ENCODE assay signal across 1 mouse cellular context in the genomic region with DNA sequence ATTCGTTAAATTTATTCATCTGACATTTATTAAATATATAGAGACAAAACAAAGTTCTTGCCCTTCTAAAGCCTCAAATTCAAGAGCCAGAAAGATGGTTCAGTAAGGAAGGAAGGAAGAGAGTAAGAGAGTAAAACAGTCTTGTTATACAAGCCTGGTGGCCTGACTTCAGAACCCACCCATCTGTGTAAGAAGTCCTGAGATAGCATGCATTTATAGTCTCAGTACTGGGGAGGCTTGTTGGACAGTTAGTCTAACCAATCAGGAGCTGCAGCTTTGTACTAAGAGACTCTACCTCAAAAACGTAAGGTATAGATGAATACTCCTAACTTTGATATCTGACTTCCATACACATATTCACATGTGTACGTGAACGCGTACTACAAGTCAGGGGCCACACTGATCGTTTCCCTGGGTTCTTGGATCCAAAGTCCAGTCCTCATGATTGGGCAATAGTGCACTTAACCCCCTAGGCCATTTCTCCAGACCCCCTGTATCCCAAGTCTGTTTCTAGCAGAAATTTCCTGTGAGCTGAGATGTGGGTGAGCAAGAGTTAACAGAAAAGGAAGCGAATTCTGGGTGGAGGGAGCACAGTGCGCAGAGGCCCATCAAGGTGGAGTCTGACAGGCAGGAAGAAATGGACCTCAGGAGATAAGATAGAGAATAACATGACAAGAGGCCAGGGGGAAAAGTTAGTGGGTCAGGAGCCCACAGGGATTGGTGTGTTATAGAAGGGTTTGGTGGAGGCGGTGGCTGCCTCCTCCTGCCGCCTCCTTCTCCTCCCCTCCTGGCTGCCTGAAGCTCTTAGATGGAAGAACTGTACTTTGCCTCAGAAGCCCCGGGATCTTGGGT.
A peak's percentile ranks its signal among the peaks of the same experiment; 100 is the strongest.
TF ChIP-seq lines count a peak whose summit lies in the region.

No protein-coding gene starts in this region.

TF ChIP-seq in MEL, 35 proteins besides CTCF, POLR2A, EP300 and RAD21 (continued from another document):
- TF ChIP-seq UBTF (IDR thresholded peaks at IDR 0.05; ENCODE audit: borderline replicate concordance, insufficient read depth, low read depth, low read length) = no peak
- peak; percentile 64; the same call in 1 of the 2 replicates for TF ChIP-seq BHLHE40 (IDR thresholded peaks at IDR 0.05; ENCODE audit: borderline replicate concordance, low read depth, low read length)
